Mouse (Mus musculus) cerebellum, adult 2 months (tissue): ENCODE results near the gene Apol7a.
"Not testable (repeated sequence)": the region's sequence is repeated elsewhere in the genome, so short reads cannot be mapped to it uniquely, and the experiment has no call there.

ENCODE experiments used
- CTCF ChIP-seq: fragments of 200-500 bp; IDR thresholded peaks from 2 replicates; pipeline ENCODE4 v1.5.1; 2011; ENCODE audit warnings: low read depth, mild to moderate bottlenecking, control low read depth, low read length, moderate library complexity, borderline replicate concordance; ENCODE audit not compliant: insufficient read depth
- POLR2A ChIP-seq: fragments of 200-500 bp; IDR thresholded peaks from 2 replicates; pipeline ENCODE4 v1.6.1; 2011; ENCODE audit warnings: low read length, control low read depth, borderline replicate concordance; ENCODE audit not compliant: insufficient read depth

DNA sequence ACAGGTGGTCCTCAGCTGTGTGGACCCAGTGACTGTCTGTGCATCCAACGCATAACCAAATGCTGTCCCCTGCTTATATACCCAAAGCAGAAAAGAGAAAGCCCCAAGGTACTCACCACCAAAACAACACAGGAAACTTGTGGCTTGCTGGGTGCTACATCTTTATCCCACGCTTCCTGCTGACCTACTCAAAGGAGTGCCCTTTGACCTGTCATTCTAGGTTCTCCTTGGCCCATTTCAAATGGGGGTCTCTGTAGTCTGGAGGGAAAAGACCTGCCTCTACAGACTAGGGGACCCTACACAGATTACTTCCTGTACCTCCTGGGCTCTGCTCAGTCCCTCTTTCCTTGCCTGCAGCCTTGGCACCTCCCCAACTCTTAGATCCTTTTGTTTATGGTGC, 48.5 kb upstream of the Apol7a start, which contains the start of gene Apol7b:
- not testable (repeated sequence) for TF ChIP-seq CTCF, POLR2A
